In genomic region chr14:78011808-78012207, GRCm38 (mm10) we compare ENCODE assay signal across 17 mouse cellular contexts.
DNase-seq lines count a peak whose midpoint lies in the region; ATAC-seq and TF ChIP-seq lines count a peak whose summit lies in the region.
"Had no signal": no experiment of that assay in that cellular context is flagged by ENCODE, and none has a peak within 500 bp of the region (broad histone marks: within the 10 kb centered on the region; RNA-seq: fewer than 3 reads in every experiment).

No protein-coding gene starts in this region.

- no peaks in the 10 kb centered on the region for H3K4me1 ChIP-seq in lung, embryonic 14.5 days (ENCODE audit: insufficient read depth)
- peaks cover 9% of the 10 kb centered on the region; the same call in 1 of the 2 replicates for H3K4me1 ChIP-seq in embryonic facial prominence, embryonic 14.5 days (ENCODE audit: control insufficient read depth, insufficient read depth, low read length)
- no peaks in the 10 kb centered on the region for H3K4me1 ChIP-seq in stomach, embryonic 14.5 days (ENCODE audit: control insufficient read depth, insufficient read depth, low read length)

- WGBS in lung, embryonic 14.5 days, result 12% methylated on average over 10 of the region's 10 CpGs
- WGBS in embryonic facial prominence, embryonic 14.5 days, result 39% methylated on average over 10 of the region's 10 CpGs
- 10% methylated on average over 10 of the region's 10 CpGs for WGBS in stomach, embryonic 14.5 days

- TF ChIP-seq CTCF in lung, embryonic 14.5 days (IDR thresholded peaks at IDR 0.05; ENCODE audit: low read depth), result no peak

- H3K4me3 ChIP-seq in lung, embryonic 14.5 days (ENCODE audit: low read depth, low read length), result no peak overlapping the region
- H3K4me3 ChIP-seq in embryonic facial prominence, embryonic 14.5 days (ENCODE audit: low read depth, low read length), result no peak overlapping the region
- no peak overlapping the region for H3K4me3 ChIP-seq in stomach, embryonic 14.5 days (ENCODE audit: low read depth, low read length)

- H3K27ac ChIP-seq in lung, embryonic 14.5 days (ENCODE audit: low read depth), result no peak overlapping the region
- H3K27ac ChIP-seq in embryonic facial prominence, embryonic 14.5 days (replicated peaks; ENCODE audit: low read depth, low read length), result peak overlapping the region; percentile 55
- H3K27ac ChIP-seq in stomach, embryonic 14.5 days (ENCODE audit: low read length), result no peak overlapping the region

- no peaks in the 10 kb centered on the region for H3K36me3 ChIP-seq in lung, embryonic 14.5 days (ENCODE audit: insufficient read depth)
- no peaks in the 10 kb centered on the region for H3K36me3 ChIP-seq in embryonic facial prominence, embryonic 14.5 days (ENCODE audit: control insufficient read depth, insufficient read depth, low read length)
- H3K36me3 ChIP-seq in stomach, embryonic 14.5 days (ENCODE audit: control insufficient read depth, insufficient read depth, low read length), result no peaks in the 10 kb centered on the region

- no peak overlapping the region for H3K9ac ChIP-seq in lung, embryonic 14.5 days
- no peak overlapping the region for H3K9ac ChIP-seq in embryonic facial prominence, embryonic 14.5 days (ENCODE audit: low read depth, low read length)
- no peak overlapping the region for H3K9ac ChIP-seq in stomach, embryonic 14.5 days (replicated peaks; ENCODE audit: low read depth, low read length)

- H3K4me2 ChIP-seq in lung, embryonic 14.5 days, result peak overlapping the region; percentile 25
- H3K4me2 ChIP-seq in embryonic facial prominence, embryonic 14.5 days (ENCODE audit: low read depth, low read length), result peak overlapping the region; percentile 23; the same call in 1 of the 2 replicates
- H3K4me2 ChIP-seq in stomach, embryonic 14.5 days (replicated peaks; ENCODE audit: low read depth, low read length), result peak overlapping the region; percentile 32
- H3K4me2 ChIP-seq: heart, embryonic 11.5 days had no signal

- no peaks in the 10 kb centered on the region for H3K9me3 ChIP-seq in lung, embryonic 14.5 days (ENCODE audit: low read depth, low read length)
- H3K9me3 ChIP-seq in embryonic facial prominence, embryonic 14.5 days (ENCODE audit: control insufficient read depth, low read length), result no peaks in the 10 kb centered on the region
- no peaks in the 10 kb centered on the region for H3K9me3 ChIP-seq in stomach, embryonic 14.5 days (ENCODE audit: control insufficient read depth, low read depth, low read length)

- ATAC-seq in frontal cortex, adult (ENCODE audit: low TSS enrichment), result peak; percentile 52
- no peak for ATAC-seq in lung, embryonic 14.5 days (ENCODE audit: insufficient read depth)
- ATAC-seq in embryonic facial prominence, embryonic 14.5 days (ENCODE audit: low read depth), result no peak
- ATAC-seq in stomach, embryonic 14.5 days (ENCODE audit: insufficient number of reproducible peaks, insufficient read depth, low FRiP score, low read depth), result no peak
- ATAC-seq in inflammation-experienced regulatory T-cells, adult 6 months, result no peak
- ATAC-seq: forebrain, embryonic 14.5 days had no signal

- no peaks in the 10 kb centered on the region; the same call in 1 of the 2 replicates for H3K27me3 ChIP-seq in lung, embryonic 14.5 days (ENCODE audit: insufficient read depth, low read length)
- no peaks in the 10 kb centered on the region for H3K27me3 ChIP-seq in embryonic facial prominence, embryonic 14.5 days (replicated peaks; ENCODE audit: control insufficient read depth, insufficient read depth, low read length)
- H3K27me3 ChIP-seq in stomach, embryonic 14.5 days (ENCODE audit: control insufficient read depth, insufficient read depth, low read length), result no peaks in the 10 kb centered on the region

- DNase-seq in frontal cortex, adult 2 months (ENCODE audit: extremely low spot score in 1 of 2, low spot score in 1 of 2), result no peak
- DNase-seq in lung, embryonic 14.5 days, result peak; percentile 33
- DNase-seq in lung, adult 18-20 months, result no peak
- no peak for DNase-seq in embryonic facial prominence, embryonic 14.5 days (ENCODE audit: low spot score)
- DNase-seq in cerebellum, adult 11-12 months, result no peak
- DNase-seq: adrenal gland, postnatal 14 days; cerebellum, adult 9-11 months; kidney, adult 18-20 months; kidney, postnatal 25 days; liver; lung, adult 2 months; right cerebral cortex, postnatal 25 days had no signal
